Mouse (Mus musculus): Measurements from ENCODE around the gene Tpcn1.

Tpcn1 gene

GRCm38 (mm10) chr5:120558762-120559161, 29.7 kb downstream of the Tpcn1 start:
- no peak for DNase-seq (ENCODE audit: low read depth, low spot score)

GRCm38 (mm10) chr5:120558041-120558440, 30.4 kb downstream of the Tpcn1 start:
- DNase-seq (ENCODE audit: low read depth, low spot score), result no peak

DNA sequence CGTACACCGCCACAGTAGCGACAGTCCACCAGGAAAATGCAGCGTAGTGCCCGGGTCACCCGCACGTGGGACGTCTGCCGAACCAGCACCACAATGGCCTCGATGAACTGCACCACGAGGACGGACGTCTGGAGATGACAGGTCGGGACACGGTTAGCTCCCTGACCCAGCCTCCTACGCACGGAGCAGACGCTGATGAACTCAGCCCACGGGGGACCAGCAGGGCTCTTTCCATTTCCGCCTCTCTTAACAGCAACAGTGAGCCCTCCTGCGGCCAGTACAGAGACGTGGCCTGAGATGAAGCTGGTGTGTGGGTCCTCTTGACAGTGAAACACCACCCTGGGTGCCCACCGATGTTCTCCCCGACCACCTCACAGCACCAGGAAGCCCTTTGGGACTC, 32.6 kb downstream of the Tpcn1 start:
- DNase-seq (ENCODE audit: low read depth, low spot score), result no peak

GRCm38 (mm10) chr5:120550673-120551072, 37.8 kb downstream of the Tpcn1 start:
- DNase-seq (ENCODE audit: low read depth, low spot score), result no peak

GRCm38 (mm10) chr5:120550137-120550536, 38.3 kb downstream of the Tpcn1 start:
- no peak for DNase-seq (ENCODE audit: low read depth, low spot score)

DNA sequence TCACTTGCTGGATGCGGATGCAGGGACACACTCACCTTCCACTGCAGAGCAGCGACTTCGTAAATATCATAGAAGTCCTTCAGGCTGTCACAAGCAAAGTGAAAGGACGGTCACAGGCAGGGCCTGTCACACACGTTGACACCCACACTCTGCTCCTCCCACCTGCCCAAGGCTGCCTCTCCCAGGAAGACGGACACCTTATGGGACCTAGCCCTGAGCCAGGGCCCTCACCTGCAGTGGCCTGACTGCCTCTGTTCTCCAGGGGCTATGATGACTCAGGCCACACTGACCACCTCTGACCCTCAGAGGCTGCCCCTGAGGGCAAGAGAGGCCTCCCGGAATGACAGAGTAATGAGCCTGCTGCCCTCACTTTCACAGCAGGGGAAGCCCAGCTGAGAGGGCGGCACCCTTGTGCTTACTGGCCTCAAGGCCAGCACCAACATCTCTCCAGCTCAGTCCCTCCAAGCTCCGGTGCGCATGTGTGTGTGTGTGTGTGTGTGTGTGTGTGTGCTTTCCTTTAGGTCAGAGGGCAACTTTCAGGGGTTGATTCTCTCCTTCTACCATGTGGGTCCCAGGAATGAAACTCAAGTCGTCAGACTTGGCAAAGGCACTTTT, 40.1 kb downstream of the Tpcn1 start:
- DNase-seq (ENCODE audit: low read depth, low spot score), result no peak

- no peak for DNase-seq (ENCODE audit: low read depth, low spot score)
These were observed 51.8 kb downstream of the Tpcn1 start for GRCm38 (mm10) chr5:120536632-120537031.

DNA sequence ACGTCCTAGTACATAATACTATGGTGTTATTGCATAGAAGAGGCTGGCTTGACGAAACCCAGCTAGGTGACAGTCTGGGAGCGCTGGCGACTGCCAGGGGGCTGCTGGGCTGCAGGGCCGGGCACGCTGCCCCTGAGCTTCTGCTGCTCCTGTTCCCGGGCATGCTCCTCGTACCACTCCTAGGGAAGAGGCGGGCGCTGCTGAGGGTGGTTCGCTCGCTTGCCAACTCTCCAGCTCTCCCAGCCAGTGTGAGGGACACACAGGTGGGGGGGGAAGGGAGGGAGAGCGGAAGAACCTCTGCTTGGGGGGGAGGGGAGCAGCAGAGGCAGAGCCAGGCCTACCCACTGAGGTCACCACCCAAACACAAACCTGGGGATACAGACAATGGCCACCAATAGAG, 52.4 kb downstream of the Tpcn1 start:
- no peak for DNase-seq (ENCODE audit: low read depth, low spot score)

GRCm38 (mm10) chr5:120534686-120535075, 53.8 kb downstream of the Tpcn1 start:
- no peak for DNase-seq (ENCODE audit: low read depth, low spot score)

- no peak for DNase-seq (ENCODE audit: low read depth, low spot score)
These were observed 54.3 kb downstream of the Tpcn1 start for GRCm38 (mm10) chr5:120534071-120534685.

DNA sequence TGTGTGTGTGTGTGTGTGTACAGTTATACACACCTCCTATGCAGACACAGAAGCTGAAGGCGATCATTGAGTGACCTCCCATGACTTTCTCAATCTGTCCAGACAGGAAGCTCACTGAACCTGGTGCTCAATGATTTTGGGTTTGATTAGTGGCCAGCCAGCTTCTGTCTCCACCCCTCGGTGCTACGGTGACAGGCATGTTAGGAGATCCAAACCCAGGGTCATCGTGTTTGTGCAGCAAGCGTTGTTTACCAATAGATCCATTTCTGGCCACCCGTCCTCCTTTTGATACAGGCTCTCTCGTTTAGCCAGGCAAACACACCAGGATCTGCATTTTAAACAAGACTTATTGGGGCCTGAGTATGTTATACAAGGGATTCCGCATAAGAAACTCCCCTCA, 56.8 kb downstream of the Tpcn1 start:
- DNase-seq (ENCODE audit: low read depth, low spot score), result no peak

DNA sequence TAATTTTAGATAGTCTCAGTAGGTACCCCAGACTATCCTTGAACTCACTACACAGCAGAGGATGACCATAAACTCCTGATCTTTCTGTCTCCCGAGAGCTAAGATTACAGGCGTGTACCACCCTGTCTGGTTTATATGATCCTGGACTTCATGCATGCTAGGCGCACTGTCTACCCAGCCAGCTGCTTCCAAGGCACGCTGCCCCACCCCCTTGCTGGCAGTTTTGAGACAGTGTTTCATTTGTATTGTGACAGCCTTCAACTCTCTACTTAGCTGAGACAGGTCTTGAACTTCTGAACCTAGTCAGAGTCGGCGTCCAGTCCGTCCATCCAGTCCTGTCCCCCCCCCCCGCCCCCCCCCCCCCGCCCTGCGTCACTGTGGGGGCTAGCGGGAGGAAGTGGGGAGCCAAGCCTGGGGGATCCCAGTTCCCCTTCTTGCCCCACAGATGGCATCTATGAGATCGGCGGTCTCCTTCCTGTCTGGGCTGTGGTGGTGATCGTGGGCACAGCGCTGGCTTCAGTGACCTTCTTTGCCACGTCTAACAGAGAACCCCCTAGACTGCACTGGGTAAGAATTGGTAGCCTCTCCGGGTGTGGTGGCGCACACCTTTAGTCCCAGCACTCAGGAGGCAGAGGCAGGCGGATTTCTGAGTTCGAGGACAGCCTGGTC, 61.0 kb downstream of the Tpcn1 start:
- no peak for DNase-seq (ENCODE audit: low read depth, low spot score)

DNA sequence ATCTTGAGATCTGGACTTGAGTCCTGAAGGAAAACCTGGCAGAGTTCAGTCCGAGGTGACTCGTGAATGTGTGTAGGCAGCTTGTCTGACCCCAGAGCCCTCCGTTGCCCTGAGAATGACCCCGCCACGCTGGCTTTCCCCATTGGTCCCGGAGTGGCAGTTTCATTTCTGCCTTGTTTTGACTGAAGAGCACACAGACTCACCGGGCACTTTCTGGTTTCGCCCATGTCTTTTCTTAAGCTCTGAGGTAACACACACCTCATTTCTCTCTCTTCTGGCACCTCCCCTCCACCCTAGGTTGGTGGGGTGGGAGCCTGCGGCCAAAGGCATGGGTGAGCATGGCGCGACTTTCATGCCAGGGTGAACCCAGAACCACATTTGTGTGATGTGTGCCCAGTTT, 62.2 kb downstream of the Tpcn1 start:
- no peak for DNase-seq (ENCODE audit: low read depth, low spot score)

DNA sequence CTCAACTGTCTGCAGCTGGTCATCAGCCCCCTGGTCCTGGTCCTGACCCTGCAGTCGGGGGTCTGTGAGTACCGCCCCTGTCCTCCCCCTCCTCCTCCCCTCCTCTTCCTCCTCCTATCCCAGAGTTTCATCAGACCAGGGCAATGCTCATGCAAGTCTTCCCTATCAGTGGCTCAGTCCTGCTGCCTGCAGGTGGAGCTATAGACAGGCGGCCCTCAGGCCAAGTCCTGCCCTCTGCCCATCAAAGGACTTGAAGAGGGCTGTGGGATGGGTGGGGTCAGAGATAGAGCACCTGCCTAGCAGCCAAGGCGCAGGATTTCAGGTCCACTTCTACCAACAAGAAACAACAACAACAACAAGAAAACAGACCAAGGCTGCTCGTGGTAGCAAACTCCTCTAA, 62.7 kb downstream of the Tpcn1 start:
- no peak for DNase-seq (ENCODE audit: low read depth, low spot score)

- no peak for DNase-seq (ENCODE audit: low read depth, low spot score)
These were observed 63.7 kb downstream of the Tpcn1 start for GRCm38 (mm10) chr5:120524736-120525135.

DNA sequence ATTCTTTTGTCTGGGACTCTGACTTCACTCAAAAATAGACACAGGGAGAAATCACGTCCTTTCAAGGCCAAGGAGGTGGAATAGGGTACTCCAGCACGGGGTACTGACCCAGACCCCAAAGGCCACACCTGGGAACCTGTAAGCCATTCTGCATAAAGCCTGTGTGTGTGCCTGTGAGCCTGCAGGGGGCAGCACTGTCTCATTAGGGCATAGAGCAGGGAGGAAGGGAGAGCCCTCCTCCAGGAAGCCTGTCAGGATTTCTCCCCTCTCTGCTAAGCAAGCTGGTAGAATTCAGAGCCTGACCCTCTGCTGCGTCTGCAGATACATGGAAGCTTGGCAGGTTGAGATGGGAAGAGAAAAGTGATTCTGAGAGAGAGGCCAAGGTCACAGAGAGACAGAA, 65.8 kb downstream of the Tpcn1 start:
- peak; percentile 45 for DNase-seq (ENCODE audit: low read depth, low spot score)

DNA sequence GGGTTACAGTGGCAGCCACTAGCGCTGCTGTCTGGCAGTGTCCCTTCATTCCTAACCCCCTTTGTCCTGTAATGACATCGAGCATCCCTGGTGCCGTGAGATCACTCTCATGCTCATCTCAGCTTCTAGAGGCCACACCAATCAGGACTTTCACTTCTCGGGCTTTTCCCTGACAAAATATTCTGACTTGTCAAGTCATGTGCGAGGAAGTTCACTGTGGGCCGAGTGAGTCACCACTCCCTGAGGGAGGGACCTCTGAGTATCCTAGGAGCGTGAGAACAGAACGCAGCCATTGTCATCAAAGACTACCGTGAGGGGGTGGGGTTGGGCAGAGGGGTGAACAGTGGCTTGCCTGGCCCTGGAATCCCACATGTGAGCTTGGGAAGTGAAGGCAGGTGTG, 70.9 kb downstream of the Tpcn1 start:
- no peak for DNase-seq (ENCODE audit: low read depth, low spot score)

DNA sequence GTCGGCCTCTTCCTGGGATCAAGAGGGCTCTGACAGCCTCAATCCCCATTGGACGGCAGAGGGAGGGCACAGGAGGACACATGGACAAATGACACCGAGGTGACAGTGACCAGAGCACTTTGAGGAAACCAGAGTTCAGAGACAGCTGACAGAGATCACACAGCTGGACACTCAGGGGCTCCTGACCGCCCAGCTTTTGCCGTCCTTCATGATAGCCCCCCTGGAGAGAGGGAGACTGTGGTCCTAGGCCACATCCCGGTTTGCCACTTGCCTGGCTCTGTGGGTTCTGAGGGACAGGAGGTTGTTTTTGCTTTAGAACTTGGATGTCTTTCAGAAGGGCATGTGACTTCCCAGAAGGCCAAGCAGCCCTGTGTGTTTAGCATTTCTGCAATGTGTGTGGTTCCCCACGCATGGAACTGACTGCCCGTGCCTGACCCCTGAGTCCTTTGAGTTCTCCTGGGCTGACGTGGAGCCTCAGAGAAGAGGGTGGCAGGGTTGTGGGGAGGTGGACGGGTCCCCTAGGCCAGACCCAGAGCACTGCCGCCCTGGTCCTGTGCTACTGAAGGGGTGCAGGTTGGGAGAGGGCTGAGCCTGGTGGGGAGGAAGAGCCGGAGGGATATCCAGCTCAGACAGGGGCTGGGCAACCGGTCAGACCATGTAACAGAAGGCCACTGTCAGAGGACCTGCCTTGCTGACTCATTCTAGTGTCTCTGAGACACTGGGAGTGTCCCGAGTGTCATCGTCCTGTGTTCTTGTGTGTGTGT, 72.1 kb downstream of the Tpcn1 start:
- no peak for DNase-seq (ENCODE audit: low read depth, low spot score)

DNA sequence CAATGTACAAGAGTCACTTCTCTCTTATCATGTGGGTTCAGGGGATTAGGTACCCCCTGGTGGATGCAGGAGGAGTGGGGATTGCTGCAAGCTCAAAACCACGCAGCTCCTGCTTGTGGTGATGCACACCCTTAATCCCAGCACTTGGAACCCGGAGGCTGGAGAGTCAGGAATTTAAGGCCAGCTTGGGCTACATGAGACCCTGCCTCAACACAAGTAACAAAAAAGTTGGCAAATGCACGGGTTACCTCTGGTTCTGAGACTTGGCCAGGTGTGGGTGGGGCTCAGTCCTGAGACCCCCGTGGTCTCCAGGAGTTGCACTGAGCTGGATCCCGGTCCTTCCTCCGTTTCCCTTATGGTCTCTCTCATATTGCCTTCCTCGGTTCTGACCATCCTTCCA, 73.0 kb downstream of the Tpcn1 start:
- DNase-seq (ENCODE audit: low read depth, low spot score), result no peak

GRCm38 (mm10) chr5:120514754-120515153, 73.7 kb downstream of the Tpcn1 start:
- no peak for DNase-seq (ENCODE audit: low read depth, low spot score)

- no peak for DNase-seq (ENCODE audit: low read depth, low spot score)
These were observed 74.3 kb downstream of the Tpcn1 start for GRCm38 (mm10) chr5:120514031-120514677.

All from CD4-positive helper T cell, adult 2 months (primary cell).